Mouse (Mus musculus) liver, adult 10 weeks (tissue): ENCODE data around the gene Gm10382. TPM values are rescaled to one million over a fixed set of nuclear protein-coding genes. Genes with fewer than 3 reads are reported as not detected.

Experiments
- polyA plus RNA-seq: library from polyadenylated mRNA; stranded (reverse); fragments of 350-450 nt; fragmentation: Illumina TruSeq; extraction: RNeasy Lipid Tissue Mini Kit (QIAGEN cat#74804); gene quantifications from one replicate; pipeline ENCODE4 v1.2.3, GENCODE M21; 2014; ENCODE audit warnings: low read depth, low replicate concordance

The Gm10382 gene
- polyA plus RNA-seq: not detected

DNA sequence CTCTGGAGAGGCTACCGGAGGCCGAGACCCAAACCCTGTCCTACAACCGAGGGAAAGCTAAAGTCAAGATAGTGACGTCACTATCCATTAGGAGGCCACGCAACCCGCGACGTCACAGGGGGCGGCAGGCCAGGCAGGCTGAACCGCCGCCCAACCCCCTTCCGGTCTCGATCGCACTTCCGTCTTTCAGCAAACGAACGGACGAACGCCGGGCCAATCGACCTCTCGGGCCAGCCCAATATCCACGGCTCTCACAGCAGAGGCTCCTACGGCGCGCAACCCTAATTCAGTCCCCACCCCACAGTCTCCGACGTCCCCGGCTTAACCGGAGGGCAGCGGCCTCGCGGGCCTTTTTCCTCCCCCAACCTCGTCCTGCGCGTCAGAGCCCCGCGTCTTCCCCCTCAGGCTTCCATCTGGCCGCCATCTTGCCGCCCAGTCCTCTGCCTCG lies at the start of gene Gm10382:
Gm10382 (plus strand) TSS at position 192 of the 448 bp plus-strand sequence.

DNA sequence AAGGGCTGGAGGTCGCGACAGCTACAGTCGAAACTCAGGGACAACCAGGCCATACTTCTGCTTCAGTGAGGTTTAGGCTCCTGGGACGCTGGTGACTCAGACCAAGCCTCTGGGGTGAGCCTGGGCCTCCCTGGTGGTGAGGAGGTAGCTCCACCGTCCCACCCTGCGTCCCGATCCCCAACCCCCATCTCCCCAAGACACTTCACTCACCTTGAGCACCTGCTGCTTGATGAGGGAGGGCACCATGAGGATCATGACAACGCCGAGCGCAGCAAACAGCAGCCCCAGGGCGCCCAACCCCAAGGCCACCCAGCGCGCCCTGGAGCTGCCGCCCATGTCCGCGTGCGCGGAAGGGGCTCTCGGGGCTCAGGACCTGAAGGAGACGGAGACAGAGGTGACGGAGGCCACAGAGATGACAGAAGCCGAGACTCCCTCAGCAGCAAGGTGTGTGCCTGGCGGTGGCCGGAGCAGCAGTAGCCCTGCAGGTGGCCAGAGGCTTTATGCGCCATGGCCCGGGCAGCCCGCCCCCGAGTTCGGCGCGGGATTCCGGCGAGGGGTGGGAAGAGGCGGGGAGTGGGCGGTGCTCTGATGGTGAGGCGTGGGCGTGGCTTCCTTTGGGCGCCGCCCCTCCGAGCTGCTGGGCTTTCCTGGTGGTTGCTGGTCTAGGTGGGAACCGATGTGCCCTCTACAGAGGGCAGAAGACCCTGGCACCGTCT lies 48.4 kb upstream of the Gm10382 start, which contains the start of gene Scarb1:
Scarb1 (minus strand) TSS at position 548 of the 716 bp plus-strand sequence.

DNA sequence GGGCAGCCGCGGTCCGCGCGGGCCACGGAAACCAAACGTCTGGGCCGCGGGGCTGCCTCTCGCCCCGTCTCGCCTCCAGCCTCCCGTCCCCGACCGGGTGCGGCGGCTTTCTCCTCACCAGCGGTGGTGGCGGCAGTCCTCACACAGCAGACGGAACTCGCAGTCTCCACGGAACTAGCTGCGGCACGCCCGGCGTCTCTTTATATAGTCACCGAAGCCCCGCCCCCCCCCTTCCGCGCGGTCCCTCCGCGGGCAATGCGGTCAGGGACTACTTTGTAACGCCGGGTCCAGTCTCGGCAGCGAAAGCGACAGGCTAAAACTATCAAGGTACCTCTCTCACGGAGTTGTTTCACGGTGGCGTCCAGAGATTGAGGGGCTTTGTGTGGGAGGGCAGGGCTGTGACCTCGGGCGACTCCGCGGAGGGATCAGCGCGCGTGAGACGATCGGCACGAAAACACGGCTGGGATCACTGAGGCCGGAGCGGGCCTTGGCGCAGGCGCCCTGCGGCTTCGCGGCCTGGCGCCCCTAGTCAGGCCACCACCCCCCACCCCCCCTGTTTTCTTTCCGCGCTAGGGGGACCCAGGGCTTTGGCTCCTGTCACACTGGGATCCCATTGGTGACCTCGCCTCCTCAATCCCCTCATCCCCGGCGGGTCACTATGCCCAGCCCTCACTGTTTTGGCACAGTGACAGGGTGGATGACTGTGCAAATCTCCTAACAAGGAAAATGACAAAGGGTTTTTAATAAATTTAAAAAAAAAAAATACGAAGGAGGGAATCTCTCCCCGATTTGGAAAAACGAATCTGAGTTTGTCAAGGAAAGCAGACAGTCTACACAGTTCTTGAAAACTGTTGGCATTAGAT lies 688 bp downstream of the Gm10382 start, which contains the start of gene Ubc:
Ubc (minus strand) TSS at position 624 of the 863 bp plus-strand sequence.

DNA sequence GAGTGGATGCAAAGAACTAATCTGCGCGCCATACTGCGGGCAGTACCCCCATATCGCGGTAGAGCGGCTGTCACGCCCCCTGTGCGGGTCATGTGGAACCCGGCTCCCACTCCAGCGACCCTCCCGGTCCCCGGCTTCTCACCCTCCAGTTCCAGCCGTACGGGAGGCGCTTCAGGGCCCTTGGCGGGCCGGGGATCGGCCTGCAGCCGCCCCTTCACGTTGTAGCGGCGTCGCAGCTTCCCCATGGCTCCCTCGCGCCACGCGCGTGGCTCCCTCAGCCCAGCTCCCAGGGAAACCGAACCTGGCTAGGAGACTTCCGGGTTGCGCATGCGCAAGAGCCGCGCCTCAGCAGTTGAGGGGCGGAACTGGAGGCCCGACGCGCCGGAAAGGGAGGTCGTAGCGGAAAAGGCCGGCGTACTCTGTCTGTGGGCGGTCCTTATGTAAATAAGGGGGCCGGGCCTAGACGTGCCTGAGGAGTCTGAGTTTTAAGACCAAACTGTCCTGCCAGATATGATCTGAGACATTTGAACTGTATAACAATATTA lies 44.7 kb downstream of the Gm10382 start, which contains the start of gene Dhx37:
Dhx37 (minus strand) TSS at position 329 of the 545 bp plus-strand sequence.

Other genes with a start within 250 kb of the Gm10382 start
- gene Ncor2, start 210.1 kb upstream of the Gm10382 start, polyA plus RNA-seq: 0.90 TPM
- gene Scarb1, start 48.2 kb upstream of the Gm10382 start, polyA plus RNA-seq: 35.3 TPM
- gene Ubc, start 880 bp downstream of the Gm10382 start, polyA plus RNA-seq: 41.6 TPM
- 4.3 TPM for gene Dhx37, start 44.8 kb downstream of the Gm10382 start, polyA plus RNA-seq
- gene Bri3bp, start 52.2 kb downstream of the Gm10382 start, polyA plus RNA-seq: 7.9 TPM
- gene Aacs, start 86.5 kb downstream of the Gm10382 start, polyA plus RNA-seq: 3.5 TPM
- gene Tmem132b, start 142.5 kb downstream of the Gm10382 start, polyA plus RNA-seq: not detected